Mouse (Mus musculus) thymus, postnatal 10 days (tissue): ENCODE measurements at regions not wholly inside any gene's neighbourhood (a gene's known extent, or its start where the extent isn't known, plus 50 kb on each side); places are given as distances from the start of the nearest gene placed in this dataset.
A peak's percentile ranks its signal among the peaks of the same experiment; 100 is the strongest.
"Not testable (repeated sequence)": the region's sequence is repeated elsewhere in the genome, so short reads cannot be mapped to it uniquely, and the experiment has no call there.

Experiments used
- DNase-seq, 2 experiments: peaks; one replicate each; pipeline ENCODE4 v3.0.0; 2021; ENCODE audit warnings: low spot score in 2 of 2

GRCm38 (mm10) chr9:72166084-72166483 is 54.4 kb upstream of the Tcf12 start:
- no peak for DNase-seq

GRCm38 (mm10) chr9:72166611-72167010 is 54.9 kb upstream of the Tcf12 start:
- DNase-seq = peak; percentile 15 to 27

- DNase-seq = no peak
Observed at GRCm38 (mm10) chr9:72169231-72169630, 57.6 kb upstream of the Tcf12 start.

- no peak for DNase-seq
Observed at GRCm38 (mm10) chr9:72169728-72170188, 58.1 kb upstream of the Tcf12 start.

- DNase-seq = no peak
Observed at GRCm38 (mm10) chr9:72170235-72170634, 58.6 kb upstream of the Tcf12 start.

GRCm38 (mm10) chr9:72172331-72172730 is 60.7 kb upstream of the Tcf12 start:
- DNase-seq = no peak

GRCm38 (mm10) chr9:72180972-72181371 is 69.3 kb upstream of the Tcf12 start:
- DNase-seq = no peak

- DNase-seq = no peak
Observed at GRCm38 (mm10) chr9:72183336-72183735, 71.7 kb upstream of the Tcf12 start.

GRCm38 (mm10) chr9:72183925-72184324 is 72.3 kb upstream of the Tcf12 start:
- no peak for DNase-seq

- DNase-seq = no peak
Observed at GRCm38 (mm10) chr9:72189867-72190266, 78.2 kb upstream of the Tcf12 start.

- no peak for DNase-seq
Observed at GRCm38 (mm10) chr9:72190631-72191030, 79.0 kb upstream of the Tcf12 start.

GRCm38 (mm10) chr9:72191091-72191490 is 79.4 kb upstream of the Tcf12 start:
- no peak for DNase-seq

GRCm38 (mm10) chr9:72192051-72192952 is 80.6 kb upstream of the Tcf12 start:
- DNase-seq = peak in 1 of 2 experiments; percentile 42

GRCm38 (mm10) chr9:72192953-72193337 is 81.3 kb upstream of the Tcf12 start:
- DNase-seq = not testable (repeated sequence)

GRCm38 (mm10) chr9:72195348-72195747 is 79.3 kb upstream of the Zfp280d start:
- no peak for DNase-seq

GRCm38 (mm10) chr9:72196626-72197330 is 77.9 kb upstream of the Zfp280d start:
- no peak for DNase-seq

GRCm38 (mm10) chr9:72197331-72197732 is 77.3 kb upstream of the Zfp280d start:
- DNase-seq = no peak

- no peak for DNase-seq
Observed at GRCm38 (mm10) chr9:72198976-72199375, 75.7 kb upstream of the Zfp280d start.

GRCm38 (mm10) chr9:72204357-72204905 is 70.2 kb upstream of the Zfp280d start:
- DNase-seq = no peak

- DNase-seq = peak; percentile 45 to 47
Observed at GRCm38 (mm10) chr9:72205815-72206214, 68.8 kb upstream of the Zfp280d start.

- DNase-seq = no peak
Observed at GRCm38 (mm10) chr9:72206911-72207310, 67.7 kb upstream of the Zfp280d start.

- DNase-seq = peak; percentile 39
Observed at GRCm38 (mm10) chr9:72208296-72208695, 66.4 kb upstream of the Zfp280d start.
